Mouse (Mus musculus) kidney, adult 2 months (tissue): ENCODE results near the gene Fam90a1a.

Experiments
- CTCF ChIP-seq: fragments of 200-500 bp; conservative IDR thresholded peaks from 2 replicates; pipeline ENCODE4 v1.5.1; 2011; ENCODE audit warnings: low read depth, mild to moderate bottlenecking, control low read depth, low read length, moderate library complexity, mixed read lengths; ENCODE audit not compliant: insufficient read depth, insufficient read length
- POLR2A ChIP-seq: fragments of 200-500 bp; IDR thresholded peaks from one replicate; pipeline ENCODE4 v1.6.1; 2011; ENCODE audit warnings: low read depth, low read length, control low read depth

GRCm38 (mm10) chr8:22013034-22013707 lies 54.7 kb downstream of the Fam90a1a start:
- TF ChIP-seq CTCF: no peak
- TF ChIP-seq POLR2A: no peak
